Comparison of ENCODE assay signal across 9 mouse cellular contexts in genomic region chr13:43565346-43565745, GRCm38 (mm10). TPM values are rescaled to one million over a fixed set of nuclear protein-coding genes. Genes with fewer than 3 reads are reported as not detected.
A peak's percentile ranks its signal among the peaks of the same experiment; 100 is the strongest.
DNase-seq lines count a peak whose midpoint lies in the region; ATAC-seq lines count a peak whose summit lies in the region.
"Had no signal": no experiment of that assay in that cellular context is flagged by ENCODE, and none has a peak within 500 bp of the region (broad histone marks: within the 10 kb centered on the region; RNA-seq: fewer than 3 reads in every experiment).

No protein-coding gene starts in this region.

- ATAC-seq in liver, embryonic 12.5 days, result no peak
- ATAC-seq in forebrain, embryonic 11.5 days (replicated peaks; ENCODE audit: low FRiP score), result no peak

- no peak overlapping the region for H3K4me2 ChIP-seq in liver, embryonic 12.5 days
- no peak overlapping the region for H3K4me2 ChIP-seq in forebrain, embryonic 11.5 days (ENCODE audit: low read depth, low read length, severe bottlenecking)

- no peaks in the 10 kb centered on the region for H3K36me3 ChIP-seq in liver, embryonic 12.5 days
- H3K36me3 ChIP-seq in forebrain, embryonic 11.5 days (ENCODE audit: control insufficient read depth, insufficient read depth, low read length), result no peaks in the 10 kb centered on the region

- 16% methylated on average over 9 of the region's 9 CpGs for WGBS in liver, embryonic 12.5 days (ENCODE audit: insufficient replicate concordance)
- WGBS in forebrain, embryonic 11.5 days, result 17% methylated on average over 9 of the region's 9 CpGs

- no peak overlapping the region for H3K4me3 ChIP-seq in liver, embryonic 12.5 days
- no peak overlapping the region for H3K4me3 ChIP-seq in forebrain, embryonic 11.5 days (ENCODE audit: low read depth, low read length)
- H3K4me3 ChIP-seq: erythroblast, embryonic 14.5 days had no signal

- peaks cover 27% of the 10 kb centered on the region for H3K4me1 ChIP-seq in liver, embryonic 12.5 days
- H3K4me1 ChIP-seq in forebrain, embryonic 11.5 days (replicated peaks; ENCODE audit: control insufficient read depth, insufficient read depth, low read length), result no peaks in the 10 kb centered on the region

- H3K9me3 ChIP-seq in liver, embryonic 12.5 days (replicated peaks), result no peaks in the 10 kb centered on the region
- H3K9me3 ChIP-seq in forebrain, embryonic 11.5 days (ENCODE audit: control insufficient read depth, low read length), result no peaks in the 10 kb centered on the region

- no peak overlapping the region for H3K27ac ChIP-seq in liver, embryonic 12.5 days
- no peak overlapping the region for H3K27ac ChIP-seq in forebrain, embryonic 11.5 days (ENCODE audit: low read depth, low read length)

- no peak overlapping the region for H3K9ac ChIP-seq in liver, embryonic 12.5 days
- H3K9ac ChIP-seq in forebrain, embryonic 11.5 days (ENCODE audit: low read length), result no peak overlapping the region

- intact Hi-C loops in heart, postnatal 36 days (cut with DNase I), result no loop called here
- intact Hi-C loops in left cerebral cortex, postnatal 4 days (cut with DNase I), result no loop called here

- H3K27me3 ChIP-seq in liver, embryonic 12.5 days (replicated peaks), result no peaks in the 10 kb centered on the region
- no peaks in the 10 kb centered on the region for H3K27me3 ChIP-seq in forebrain, embryonic 11.5 days (ENCODE audit: control insufficient read depth, insufficient read depth, low read length)

- peak; percentile 83 for DNase-seq in liver
- DNase-seq in c-Kit-positive CD71-positive TER-119-negative erythroid progenitor cells, embryonic 14.5 days (ENCODE audit: low read depth), result peak; percentile 70
- peak; percentile 89 for DNase-seq in forebrain, embryonic 11.5 days (ENCODE audit: low spot score)
- peak; percentile 80 to 89 for DNase-seq in heart, postnatal 36 days
- peak; percentile 62 for DNase-seq in left cerebral cortex, postnatal 4 days
- DNase-seq in ovary, postnatal 10 days (ENCODE audit: low spot score), result peak; percentile 36
- peak; percentile 80 for DNase-seq in thymus, postnatal 14 days

RNA-seq across cellular contexts. Expression of gene Mcur1, which starts 5.4 kb away (rescaled TPM):
- polyA plus RNA-seq in liver, embryonic 12.5 days (2016; fragmentation: Nextera tagmentation; extraction: Ambion mirVana), result 8.3 and 9.0 TPM in 2 replicates
- 12.2 and 12.9 TPM in 2 replicates for polyA plus RNA-seq in forebrain, embryonic 11.5 days (2014; fragmentation: Nextera tagmentation; extraction: Ambion mirVana)
- total RNA-seq in heart, postnatal 36 days (2021), result 10 to 100 TPM; 45.6 to 49.1 TPM
- 1 to 10 TPM; 7.0 to 7.9 TPM for total RNA-seq in left cerebral cortex, postnatal 4 days (2021)

RNA-seq across cellular contexts. Expression of gene Rnf182, which starts 50.2 kb away (rescaled TPM):
- polyA plus RNA-seq in liver, embryonic 12.5 days (2016; fragmentation: Nextera tagmentation; extraction: Ambion mirVana), result 0.19 and 0.20 TPM in 2 replicates
- polyA plus RNA-seq in forebrain, embryonic 11.5 days (2014; fragmentation: Nextera tagmentation; extraction: Ambion mirVana), result 10.0 and 13.5 TPM in 2 replicates
- total RNA-seq in heart, postnatal 36 days (2021), result under 1 TPM in 1 of 2 experiments, not detected in 1; 0.28 TPM
- 10 to 100 TPM; 20.1 to 20.8 TPM for total RNA-seq in left cerebral cortex, postnatal 4 days (2021)
- polyA plus RNA-seq: erythroblast, embryonic 14.5 days had no signal

Comparison
In these comparisons a context has a peak if more than half of its experiments do, and no peak if none do; other contexts are left out.
1. DNase-seq: peak in every context shown above with its lines; median percentile 89 in forebrain, embryonic 11.5 days; 84 in heart, postnatal 36 days; 83 in liver; 80 in thymus, postnatal 14 days; 70 in c-Kit-positive CD71-positive TER-119-negative erythroid progenitor cells, embryonic 14.5 days; 62 in left cerebral cortex, postnatal 4 days; 36 in ovary, postnatal 10 days.
2. RNA of gene Mcur1, which starts 5.4 kb away (total RNA-seq): 45.6 to 49.1 TPM in heart, postnatal 36 days; 7.0 to 7.9 TPM in left cerebral cortex, postnatal 4 days; every median in the first group is over 4 times any median in the second.
3. RNA of gene Rnf182, which starts 50.2 kb away (total RNA-seq): 20.1 to 20.8 TPM in left cerebral cortex, postnatal 4 days; 0.28 TPM in heart, postnatal 36 days; every median in the first group is over 10 times any median in the second.